Mouse (Mus musculus) lung, embryonic 16.5 days (tissue): ENCODE results near the gene Slc29a3. TPM values are rescaled to one million over a fixed set of nuclear protein-coding genes. Genes with fewer than 3 reads are reported as not detected.

ENCODE experiments used
- ATAC-seq: fragments of 200-750 bp; cut with Nextera tagmentation; 2 replicates; pipeline ENCODE4 v1.8.0; 2017; ENCODE audit warnings: low read depth, mild to moderate bottlenecking, moderate library complexity
- H3K27ac ChIP-seq: fragments of 300-500 bp; sonication (generic); 2 replicates; pipeline ENCODE4 v1.5.1; 2014; ENCODE audit warnings: mild to moderate bottlenecking, control low read depth, low read length
- H3K27me3 ChIP-seq: fragments of 300-500 bp; sonication (generic); 2 replicates; pipeline ENCODE4 v1.6.1; 2014; ENCODE audit warnings: low read depth, low read length, mixed read lengths; ENCODE audit not compliant: control insufficient read depth, insufficient read depth
- H3K36me3 ChIP-seq: fragments of 300-500 bp; sonication (generic); 2 replicates; pipeline ENCODE4 v1.6.1; 2014; ENCODE audit warnings: low read length; ENCODE audit not compliant: control insufficient read depth, insufficient read depth
- H3K4me1 ChIP-seq: fragments of 300-500 bp; sonication (generic); replicated peaks from 2 replicates; pipeline ENCODE4 v1.6.1; 2014; ENCODE audit warnings: low read length, mixed read lengths; ENCODE audit not compliant: control insufficient read depth, insufficient read depth
- H3K4me2 ChIP-seq: fragments of 300-500 bp; sonication (generic); 2 replicates; pipeline ENCODE4 v1.6.1; 2014; ENCODE audit warnings: low read depth, low read length, control low read depth
- H3K4me3 ChIP-seq: fragments of 300-500 bp; sonication (generic); 2 replicates; pipeline ENCODE4 v1.5.1; 2014; ENCODE audit warnings: mild to moderate bottlenecking, low read length, control low read depth
- H3K9ac ChIP-seq: fragments of 300-500 bp; sonication (generic); 2 replicates; pipeline ENCODE4 v1.6.1; 2014; ENCODE audit warnings: low read length, control low read depth
- H3K9me3 ChIP-seq: fragments of 300-500 bp; sonication (generic); 2 replicates; pipeline ENCODE4 v1.6.1; 2016; ENCODE audit warnings: low read length; ENCODE audit not compliant: control insufficient read depth
- WGBS: fragments of 180-500 bp; shearing (Covaris S2); extraction: QIAGEN DNeasy Blood & Tissue Kit; methylation state at CpG from one replicate; pipeline ENCODE4 v1.1.7; 2014; 5-methylcytosine and 5-hydroxymethylcytosine counted together
- polyA plus RNA-seq: library from polyadenylated mRNA; unstranded; fragments of >200 nt; fragmentation: Nextera tagmentation; extraction: Ambion mirVana; gene quantifications from 2 replicates; pipeline ENCODE4 v1.2.1, GENCODE M21; 2015

The Slc29a3 gene
- polyA plus RNA-seq = 8.9 and 10.2 TPM in 2 replicates

DNA sequence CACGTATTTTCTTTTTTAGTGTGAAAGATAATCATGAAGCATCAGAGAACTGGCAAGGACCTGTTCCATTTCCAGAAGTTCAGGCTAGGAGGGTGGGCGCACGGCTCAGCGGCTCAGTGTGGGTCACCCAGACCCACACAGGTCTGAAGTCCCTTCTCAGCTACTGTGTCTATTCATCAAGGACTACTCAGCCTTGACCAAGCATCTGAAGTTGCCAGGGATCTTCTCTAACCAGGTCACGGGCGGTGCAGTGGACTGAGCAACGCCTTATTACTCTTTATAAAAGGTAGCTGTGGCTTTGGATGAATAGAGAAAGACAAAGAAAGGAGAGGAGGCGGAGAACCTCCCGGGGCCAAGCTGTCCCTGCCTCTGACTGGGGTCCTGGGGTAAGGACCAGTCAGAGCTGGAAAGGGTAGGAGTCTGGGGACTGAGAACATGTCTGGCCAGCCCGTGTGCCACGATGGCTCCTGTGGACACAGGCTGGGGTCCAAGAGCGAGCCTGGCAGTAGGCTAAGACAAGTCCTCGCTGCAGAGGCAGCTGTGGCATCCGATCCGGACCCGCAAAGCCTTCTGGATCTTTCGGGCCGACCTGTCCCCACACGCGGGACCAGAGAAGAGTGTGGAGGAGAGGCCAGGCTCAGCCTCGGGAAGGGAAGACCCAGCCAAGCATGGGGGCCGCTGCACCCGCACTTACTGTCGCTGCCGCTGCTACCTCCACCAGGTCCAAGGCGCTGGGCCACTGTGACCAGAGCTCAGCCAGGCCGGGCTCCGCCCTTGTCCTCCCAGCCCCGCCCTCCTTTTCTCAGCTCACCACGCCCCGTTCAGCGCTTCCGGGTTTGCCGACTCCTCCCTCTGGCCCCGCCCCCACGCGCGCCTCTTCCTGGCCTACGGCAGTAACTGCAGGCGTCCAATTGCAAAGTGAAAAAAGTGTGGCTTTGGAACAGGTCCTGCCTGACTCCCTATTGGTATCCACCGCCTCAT, at the start of gene Slc29a3:
Slc29a3 (minus strand) TSS at position 755 of the 981 bp plus-strand sequence.
- H3K9me3 ChIP-seq = no peaks in the 10 kb centered on the region
- peak within 1 kb of the TSS; percentile 88 for H3K4me2 ChIP-seq
- H3K27me3 ChIP-seq = no peaks in the 10 kb centered on the region
- 9% methylated on average over 39 of the region's 41 CpGs for WGBS
- H3K4me1 ChIP-seq = peaks cover 6% of the 10 kb centered on the region
- peak within 1 kb of the TSS; percentile 73 for H3K4me3 ChIP-seq
- peaks cover 3% of the 10 kb centered on the region; the same call in 1 of the 2 replicates for H3K36me3 ChIP-seq
- ATAC-seq = peak; percentile 98
- H3K9ac ChIP-seq = peak within 1 kb of the TSS; percentile 86
- peak within 1 kb of the TSS; percentile 75 for H3K27ac ChIP-seq

DNA sequence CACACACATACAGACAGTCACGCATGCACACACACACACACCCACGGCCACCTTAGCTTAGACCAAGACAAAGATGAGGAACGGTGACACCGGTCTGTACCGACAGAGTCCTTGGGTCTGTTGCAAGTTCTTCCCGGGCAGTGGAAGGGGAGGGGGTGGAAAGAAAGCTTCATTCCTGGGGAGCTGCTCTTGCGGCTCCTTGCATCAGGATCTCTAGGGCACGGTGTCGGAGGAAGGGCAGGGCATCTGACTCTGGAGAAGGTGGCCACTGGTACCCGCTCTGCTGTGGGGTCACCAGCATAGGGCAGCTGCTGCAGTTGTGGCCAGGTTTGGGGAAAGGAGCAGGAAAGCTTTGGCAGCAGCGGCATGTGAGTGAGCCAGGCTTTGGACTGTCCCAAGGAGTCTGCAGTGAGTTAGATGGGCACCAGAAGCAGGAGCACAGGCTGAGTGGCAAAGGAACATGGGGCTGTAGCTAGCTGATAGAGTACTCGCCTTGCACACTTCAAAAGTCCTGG, 49.4 kb upstream of the Slc29a3 start:
- Histone ChIP-seq H3K9me3 (no peaks in the 10 kb centered on the region), H3K4me2 (no peak overlapping the region), H3K27ac (no peak overlapping the region), H3K36me3 (no peaks in the 10 kb centered on the region), H3K9ac (no peak overlapping the region), H3K4me3 (no peak overlapping the region), H3K4me1 (peaks cover 40% of the 10 kb centered on the region), H3K27me3 (no peaks in the 10 kb centered on the region)
- ATAC-seq = no peak
- 57% methylated on average over 12 of the region's 12 CpGs for WGBS

DNA sequence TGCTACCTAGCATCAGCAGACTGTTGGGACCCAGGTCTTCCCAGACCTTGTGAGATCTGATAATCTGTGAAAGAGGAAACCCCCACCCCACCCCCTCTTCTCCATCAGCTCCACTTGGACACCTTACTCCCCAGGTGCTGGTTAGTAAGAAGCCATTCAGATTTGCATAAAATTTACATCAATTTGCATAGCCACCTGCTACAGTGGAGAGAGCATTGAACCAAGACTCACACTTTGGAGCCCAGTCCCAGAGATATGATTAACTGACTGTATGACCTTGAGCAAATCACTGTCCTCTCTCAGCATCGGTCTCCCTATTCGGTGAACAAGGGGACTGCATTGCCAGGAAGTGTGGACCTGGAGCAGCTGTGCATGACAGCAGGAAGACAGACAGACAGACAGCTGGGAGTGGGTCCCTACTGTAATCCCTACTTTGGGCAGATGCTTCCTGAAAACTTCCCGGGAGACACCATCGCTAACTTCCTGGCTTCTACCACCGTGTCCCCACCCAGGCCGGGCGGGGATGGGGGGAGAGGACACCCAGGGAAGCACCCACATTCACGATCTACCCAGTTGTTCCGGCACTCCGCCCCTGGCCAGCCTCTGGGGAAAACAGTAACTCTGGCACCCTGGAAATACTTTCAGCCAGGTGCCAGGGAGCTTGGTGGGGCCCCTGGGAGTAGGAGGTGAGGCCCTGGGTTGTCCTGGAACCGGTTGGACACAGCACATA, 48.7 kb upstream of the Slc29a3 start:
- no peaks in the 10 kb centered on the region for H3K9me3 ChIP-seq
- 39% methylated on average over 11 of the region's 11 CpGs for WGBS
- H3K27ac ChIP-seq = no peak overlapping the region
- H3K4me2 ChIP-seq = no peak overlapping the region
- H3K36me3 ChIP-seq = no peaks in the 10 kb centered on the region
- no peak overlapping the region for H3K4me3 ChIP-seq
- no peaks in the 10 kb centered on the region for H3K27me3 ChIP-seq
- no peak for ATAC-seq
- peaks cover 34% of the 10 kb centered on the region for H3K4me1 ChIP-seq
- no peak overlapping the region for H3K9ac ChIP-seq

DNA sequence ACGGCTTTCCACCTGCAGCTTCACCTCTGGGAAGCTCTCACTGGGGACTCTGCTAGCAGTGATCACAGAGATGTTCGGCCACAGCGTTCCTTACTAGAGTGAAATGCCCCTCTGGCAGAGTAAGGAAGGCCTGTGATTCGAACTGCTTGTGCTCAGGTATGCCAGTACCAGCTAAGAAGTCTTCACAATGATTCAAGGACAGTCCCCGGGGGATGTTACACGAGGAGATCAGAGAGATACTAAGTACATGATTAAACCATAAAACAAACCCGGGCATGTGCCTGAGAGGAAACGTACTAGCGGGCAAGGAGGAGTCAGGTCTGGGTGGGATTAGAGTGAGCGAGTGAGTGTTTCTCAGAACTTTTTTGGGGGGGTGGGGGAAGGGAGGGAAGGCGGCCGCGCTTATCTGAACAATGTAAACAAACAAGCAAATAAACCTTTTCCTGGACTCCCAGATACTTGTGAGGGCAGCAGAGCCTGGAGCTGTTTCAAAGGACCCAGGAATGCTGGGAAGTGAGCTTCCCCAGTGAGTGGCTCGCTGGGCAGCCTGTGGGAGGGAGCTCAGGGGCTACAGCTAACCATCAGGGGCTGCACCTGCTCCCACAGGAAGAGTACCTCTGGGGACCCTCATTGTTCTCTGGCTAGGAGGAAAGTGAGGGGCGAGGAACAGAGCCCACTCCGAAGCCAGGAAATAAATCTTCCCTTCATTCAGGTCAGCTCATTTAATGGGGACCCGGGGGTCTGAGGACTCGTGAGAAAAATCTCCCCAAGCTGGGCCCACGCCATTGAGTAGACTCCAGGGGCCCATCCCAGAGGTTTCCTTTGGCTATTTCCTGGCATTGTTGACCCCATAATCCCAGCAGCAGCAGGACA, 47.9 kb upstream of the Slc29a3 start:
- peaks cover 26% of the 10 kb centered on the region for H3K4me1 ChIP-seq

DNA sequence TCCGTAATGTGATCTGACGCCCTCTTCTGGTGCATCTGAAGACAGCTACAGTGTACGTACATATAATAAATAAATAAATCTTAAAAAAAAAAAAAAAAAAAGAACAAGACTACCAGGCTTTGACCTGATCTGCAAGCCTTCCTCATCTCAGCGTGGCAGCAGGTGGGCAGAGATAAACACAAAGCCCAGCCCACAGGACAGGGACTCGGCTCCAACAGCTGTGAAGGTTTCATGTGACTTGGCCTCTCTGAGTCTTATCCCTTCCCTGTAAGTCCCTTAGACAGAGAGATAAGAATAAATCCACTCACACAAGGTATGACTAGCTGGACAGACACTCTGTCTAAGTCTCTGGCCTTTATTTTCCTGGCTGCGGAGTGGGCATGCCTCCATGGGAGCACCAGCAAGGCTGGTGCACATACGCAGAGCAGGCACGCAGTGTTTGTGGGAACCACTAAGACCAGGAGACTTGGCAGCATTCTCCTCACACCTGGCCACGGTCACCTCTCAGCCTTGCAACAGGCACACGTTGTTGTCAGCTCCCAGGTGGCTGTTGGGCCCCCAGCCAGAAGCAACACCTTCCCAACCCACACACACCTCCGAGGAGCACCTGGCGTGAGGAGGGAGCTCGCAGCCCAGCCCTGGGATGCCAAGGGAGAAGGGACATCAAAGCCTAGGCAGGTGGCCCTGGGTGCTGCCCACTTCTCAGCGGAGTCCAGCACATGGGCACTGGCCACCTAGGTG, 45.3 kb upstream of the Slc29a3 start:
- H3K9ac ChIP-seq = no peak overlapping the region
- no peak overlapping the region for H3K4me2 ChIP-seq
- no peak; the same call in 1 of the 2 replicates for ATAC-seq
- no peaks in the 10 kb centered on the region for H3K27me3 ChIP-seq
- peaks cover 10% of the 10 kb centered on the region; the same call in 1 of the 2 replicates for H3K4me1 ChIP-seq
- 70% methylated on average over 14 of the region's 14 CpGs for WGBS
- no peaks in the 10 kb centered on the region for H3K9me3 ChIP-seq
- H3K4me3 ChIP-seq = no peak overlapping the region
- no peak overlapping the region for H3K27ac ChIP-seq
- no peaks in the 10 kb centered on the region for H3K36me3 ChIP-seq

More for the DNA sequence above, 47.9 kb upstream of the Slc29a3 start:
- no peaks in the 10 kb centered on the region for H3K36me3 ChIP-seq
- H3K9me3 ChIP-seq = no peaks in the 10 kb centered on the region
- H3K4me2 ChIP-seq = no peak overlapping the region
- no peak overlapping the region for H3K9ac ChIP-seq
- no peak overlapping the region for H3K4me3 ChIP-seq
- 11% methylated on average over 19 of the region's 19 CpGs for WGBS
- ATAC-seq = no peak
- H3K27me3 ChIP-seq = no peaks in the 10 kb centered on the region
- H3K27ac ChIP-seq = no peak overlapping the region

DNA sequence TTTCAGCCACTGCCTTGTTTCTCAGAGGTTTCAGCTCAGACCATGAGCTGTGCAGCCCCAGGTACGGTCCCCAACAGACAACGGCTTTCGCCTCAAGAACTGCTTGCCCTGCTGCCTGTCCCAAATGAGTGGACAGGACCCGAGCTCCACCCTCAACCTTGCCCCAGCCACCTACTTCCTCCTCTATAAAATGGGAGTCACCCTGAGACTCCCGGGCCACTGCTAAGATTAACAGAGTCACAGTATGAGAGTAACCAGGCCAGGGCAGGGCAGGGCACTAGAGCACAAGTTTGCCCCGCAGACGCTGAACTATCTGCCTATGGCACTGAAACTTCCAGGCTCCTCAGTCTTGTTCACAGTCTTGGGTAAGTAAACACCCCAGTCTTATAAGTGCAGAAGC, 43.9 kb upstream of the Slc29a3 start:
- no peak overlapping the region for H3K9ac ChIP-seq
- no peaks in the 10 kb centered on the region for H3K27me3 ChIP-seq
- no peaks in the 10 kb centered on the region for H3K9me3 ChIP-seq
- H3K36me3 ChIP-seq = no peaks in the 10 kb centered on the region
- H3K27ac ChIP-seq = no peak overlapping the region
- H3K4me3 ChIP-seq = no peak overlapping the region
- H3K4me1 ChIP-seq = peaks cover 13% of the 10 kb centered on the region; the same call in 1 of the 2 replicates
- no peak overlapping the region for H3K4me2 ChIP-seq
- no peak for ATAC-seq
- 81% methylated on average over 7 of the region's 7 CpGs for WGBS

DNA sequence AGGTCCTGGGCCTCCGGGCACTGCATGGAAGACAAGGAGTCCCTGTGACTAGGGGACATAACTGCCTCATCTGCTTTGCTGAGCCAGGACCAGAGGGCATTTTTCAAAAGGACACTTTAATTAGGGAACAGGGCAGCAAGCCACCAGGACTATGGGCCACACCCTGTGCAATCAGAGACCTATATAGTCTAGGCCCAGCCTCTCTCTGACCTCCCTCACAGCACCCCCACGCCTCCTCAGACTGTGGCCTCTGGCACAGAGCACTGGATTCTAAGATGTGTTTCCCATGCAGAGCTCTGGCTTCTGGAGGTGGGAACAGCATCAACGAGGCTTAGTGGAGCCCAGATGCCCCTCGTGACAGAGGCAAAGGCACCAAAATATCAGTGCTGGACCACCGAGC, 43.4 kb upstream of the Slc29a3 start:
- Histone ChIP-seq H3K36me3 (no peaks in the 10 kb centered on the region), H3K4me3 (no peak overlapping the region), H3K9ac (no peak overlapping the region), H3K4me2 (no peak overlapping the region), H3K9me3 (no peaks in the 10 kb centered on the region), H3K27ac (no peak overlapping the region), H3K27me3 (no peaks in the 10 kb centered on the region), H3K4me1 (peaks cover 13% of the 10 kb centered on the region; the same call in 1 of the 2 replicates)
- 74% methylated on average over 5 of the region's 5 CpGs for WGBS
- no peak for ATAC-seq

DNA sequence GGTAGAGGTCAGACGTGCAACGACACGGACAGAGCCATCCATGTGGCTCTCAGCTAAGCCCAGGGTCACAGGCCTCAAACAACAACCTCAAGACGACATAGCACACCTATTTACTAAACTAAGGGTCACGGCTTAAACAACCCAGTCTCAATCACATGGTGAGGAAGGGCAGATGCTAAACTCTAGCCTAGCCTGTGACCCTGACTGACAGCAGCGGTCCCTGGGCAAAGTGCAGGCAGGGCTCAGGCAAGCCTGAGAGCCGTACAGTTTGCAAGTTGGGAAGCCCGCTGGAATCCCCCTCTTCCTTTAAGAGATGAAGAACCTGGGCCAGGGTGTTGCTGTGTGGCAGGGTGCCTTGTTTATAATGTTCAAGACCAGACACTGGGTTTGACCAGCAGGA, 42.2 kb upstream of the Slc29a3 start:
- H3K9me3 ChIP-seq = no peaks in the 10 kb centered on the region
- no peak overlapping the region for H3K4me2 ChIP-seq
- no peak overlapping the region for H3K4me3 ChIP-seq
- no peaks in the 10 kb centered on the region for H3K36me3 ChIP-seq
- ATAC-seq = no peak
- H3K9ac ChIP-seq = no peak overlapping the region
- H3K27me3 ChIP-seq = no peaks in the 10 kb centered on the region
- H3K27ac ChIP-seq = no peak overlapping the region
- WGBS = 67% methylated on average over 8 of the region's 8 CpGs
- H3K4me1 ChIP-seq = peaks cover 7% of the 10 kb centered on the region; the same call in 1 of the 2 replicates
